Mouse (Mus musculus): Measurements from ENCODE around the gene Flt3. TPM values are rescaled to one million over a fixed set of nuclear protein-coding genes. Genes with fewer than 3 reads are reported as not detected.

Gene Flt3
- total and polyA plus RNA-seq, 3 experiments, result 0.76 to 3.3 (median 2.3) TPM

DNA sequence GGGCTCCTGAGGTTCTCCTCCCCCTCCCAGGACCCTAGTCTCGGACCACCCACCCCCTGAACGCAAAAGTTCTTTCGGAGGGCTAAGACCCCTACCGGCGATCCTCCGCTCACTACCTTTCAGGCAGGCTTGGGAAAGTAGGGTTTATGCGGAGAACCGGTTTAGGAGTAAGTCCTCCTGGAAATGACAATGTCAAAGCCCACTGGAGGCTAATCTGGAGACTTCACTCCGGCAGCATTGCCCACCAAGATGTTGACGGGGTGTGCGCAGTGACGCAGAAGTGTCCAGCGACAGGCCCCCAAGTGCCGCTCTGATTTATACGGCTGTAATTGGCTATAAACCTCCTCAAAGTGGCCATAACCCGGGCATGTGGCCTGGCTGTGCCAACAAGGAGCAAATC lies 95.1 kb downstream of the Flt3 start:
- TF ChIP-seq MAFK (IDR thresholded peaks at IDR 0.05; ENCODE audit: insufficient replicate concordance, low read length) (no peak), NELFE (IDR thresholded peaks at IDR 0.05; ENCODE audit: low read depth, low read length) (no peak), JUN (IDR thresholded peaks at IDR 0.05; ENCODE audit: insufficient read depth, low read depth, low read length) (no peak), ZKSCAN1 (IDR thresholded peaks at IDR 0.05; ENCODE audit: borderline replicate concordance, low read depth, low read length) (no peak), ZMIZ1 (IDR thresholded peaks at IDR 0.05; ENCODE audit: low read depth, low read length) (no peak), IRF4 (IDR thresholded peaks at IDR 0.05; ENCODE audit: low read depth, low read length) (no peak), MAZ (IDR thresholded peaks at IDR 0.05; ENCODE audit: low read depth, low read length) (no peak), UBTF (IDR thresholded peaks at IDR 0.05; ENCODE audit: low read depth, low read length) (no peak), BHLHE40 (IDR thresholded peaks at IDR 0.05; ENCODE audit: low read depth, low read length) (no peak), ZC3H11A (IDR thresholded peaks at IDR 0.05; ENCODE audit: low read depth, low read length) (no peak), USF1 (IDR thresholded peaks at IDR 0.05; ENCODE audit: low read depth, low read length) (no peak), CHD2 (IDR thresholded peaks at IDR 0.05; ENCODE audit: low read length) (no peak), EP300 (IDR thresholded peaks at IDR 0.05; ENCODE audit: low read length) (no peak), RAD21 (IDR thresholded peaks at IDR 0.05; ENCODE audit: low read depth, low read length) (no peak)
- Histone ChIP-seq H3K27me3 (replicated peaks) (peaks cover 54% of the 10 kb centered on the region), H3K4me2 (ENCODE audit: insufficient read depth, low read depth, poor library complexity, severe bottlenecking) (no peak overlapping the region), H3K27ac (ENCODE audit: insufficient read depth, low read depth) (no peak overlapping the region), H3K79me2 (replicated peaks; ENCODE audit: control insufficient read depth, extremely low read depth, insufficient read depth, poor library complexity, severe bottlenecking) (no peaks in the 10 kb centered on the region), H3K36me3 (replicated peaks in 1 of 2; ENCODE audit: control insufficient read depth in 1 of 2, insufficient read depth in 1 of 2, low read length in 1 of 2) (no peaks in the 10 kb centered on the region), H3K4me3 (replicated peaks in 1 of 3; ENCODE audit: low read depth in 2 of 3, low read length in 2 of 3, poor library complexity in 1 of 3) (no peak overlapping the region), H3K9me3 (replicated peaks; ENCODE audit: low read length) (peaks cover 16% of the 10 kb centered on the region), H3K4me1 (ENCODE audit: control insufficient read depth in 1 of 2, insufficient read depth in 2 of 2) (no peaks in the 10 kb centered on the region), H3K9ac (ENCODE audit: insufficient read depth, low read depth) (no peak overlapping the region)
- dilution Hi-C loops (cut with MboI; ENCODE audit: extremely low pct_ligation_motif_present, extremely low pct_unique_long_range_greater_than_20kb, low sequenced_read_pairs) (no loop called here), in situ Hi-C loops (cut with MboI; ENCODE audit: low pct_ligation_motif_present, low pct_unique_long_range_greater_than_20kb, low sequenced_read_pairs) (loop anchor here (25.0 kb wide), 1 partner anchor 618 kb away; no protein-coding TSS in a partner anchor)
- no peak for DNase-seq (ENCODE audit: extremely low read depth)

DNA sequence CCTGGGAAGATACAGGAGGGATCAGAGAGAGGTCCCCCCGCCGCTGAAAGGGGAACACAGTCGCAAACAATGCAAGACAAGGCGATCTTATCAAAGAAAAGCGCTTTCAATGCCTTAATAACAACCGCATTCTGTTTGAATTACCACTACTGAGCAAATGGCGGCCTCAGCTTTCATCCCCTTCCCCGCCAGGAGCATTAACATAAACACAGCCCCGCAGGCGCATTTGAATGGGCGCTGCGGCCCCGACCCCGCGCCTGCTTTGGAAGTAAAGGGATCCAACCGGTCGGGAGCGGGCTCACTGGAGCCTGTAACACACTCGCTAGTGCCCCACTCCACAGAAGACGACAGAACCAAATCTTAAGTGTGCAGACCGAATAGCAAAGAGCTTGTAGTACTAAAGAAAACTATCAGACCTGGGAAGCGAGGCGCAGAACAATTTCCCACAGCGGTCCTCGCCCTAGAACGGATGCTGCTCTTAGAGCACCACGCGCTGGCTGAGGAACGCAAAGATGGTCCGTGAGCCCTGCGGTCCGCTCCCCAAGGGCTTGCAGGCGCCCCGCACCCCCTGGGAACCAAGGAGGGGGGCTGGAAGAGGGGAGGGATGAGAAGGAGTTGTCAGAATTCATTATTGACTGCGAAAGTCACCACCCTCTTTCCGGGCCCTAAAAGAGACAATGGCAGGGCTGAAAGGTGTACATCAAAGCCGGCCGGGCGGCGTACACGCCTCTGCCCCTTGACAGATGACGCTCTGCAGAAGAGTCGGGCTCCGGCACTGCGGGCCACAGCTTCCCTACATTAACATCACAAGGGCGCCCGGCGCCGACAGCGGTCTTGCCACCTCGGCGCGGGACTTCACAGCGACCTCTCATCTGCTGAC lies 95.8 kb downstream of the Flt3 start:
- no peak overlapping the region for H3K4me2 ChIP-seq (ENCODE audit: insufficient read depth, low read depth, poor library complexity, severe bottlenecking)
- no peak overlapping the region for H3K4me3 ChIP-seq (replicated peaks in 1 of 3; ENCODE audit: low read depth in 2 of 3, low read length in 2 of 3, poor library complexity in 1 of 3)
- DNase-seq (ENCODE audit: extremely low read depth), result no peak
- no peak overlapping the region for H3K27ac ChIP-seq (ENCODE audit: insufficient read depth, low read depth)
- no peaks in the 10 kb centered on the region for H3K79me2 ChIP-seq (replicated peaks; ENCODE audit: control insufficient read depth, extremely low read depth, insufficient read depth, poor library complexity, severe bottlenecking)
- H3K36me3 ChIP-seq (replicated peaks in 1 of 2; ENCODE audit: control insufficient read depth in 1 of 2, insufficient read depth in 1 of 2, low read length in 1 of 2), result no peaks in the 10 kb centered on the region
- H3K9ac ChIP-seq (ENCODE audit: insufficient read depth, low read depth), result no peak overlapping the region
- dilution Hi-C loops (cut with MboI; ENCODE audit: extremely low pct_ligation_motif_present, extremely low pct_unique_long_range_greater_than_20kb, low sequenced_read_pairs), result no loop called here
- in situ Hi-C loops (cut with MboI; ENCODE audit: low pct_ligation_motif_present, low pct_unique_long_range_greater_than_20kb, low sequenced_read_pairs), result loop anchor here (25.0 kb wide), 1 partner anchor 617 kb away; no protein-coding TSS in a partner anchor
- TF ChIP-seq EP300 (IDR thresholded peaks at IDR 0.05; ENCODE audit: low read length) (no peak), ETS1 (conservative IDR thresholded peaks at IDR 0.05; ENCODE audit: low read depth, low read length) (no peak), JUND (conservative IDR thresholded peaks at IDR 0.05; ENCODE audit: low read depth, low read length) (no peak), SIN3A (IDR thresholded peaks at IDR 0.05; ENCODE audit: low read length) (no peak)
- peaks cover 16% of the 10 kb centered on the region for H3K9me3 ChIP-seq (replicated peaks; ENCODE audit: low read length)
- peaks cover 0 to 6% of the 10 kb centered on the region in 2 experiments; a peak in 2 of 4 replicates for H3K4me1 ChIP-seq (ENCODE audit: control insufficient read depth in 1 of 2, insufficient read depth in 2 of 2)
- H3K27me3 ChIP-seq (replicated peaks), result peaks cover 56% of the 10 kb centered on the region
